Mouse (Mus musculus) liver, embryonic 14.5 days (tissue): Measurements from ENCODE around the gene Bex1.

Experiments used
- CTCF ChIP-seq: IDR thresholded peaks from 2 replicates; pipeline ENCODE4 v1.5.1; 2016; ENCODE audit warnings: antibody characterized with exemption, low read depth, control low read depth
- EP300 ChIP-seq: IDR thresholded peaks from 2 replicates; pipeline ENCODE4 v1.6.1; 2016; ENCODE audit warnings: antibody characterized with exemption, low read depth

- TF ChIP-seq EP300 (no peak), CTCF (no peak)
Measured at GRCm38 (mm10) chrX:136172786-136173185, 42.5 kb downstream of the Bex1 start.
